Mouse (Mus musculus) ovary, postnatal 10 days (tissue): ENCODE measurements around the gene Mllt1.
A peak's percentile ranks its signal among the peaks of the same experiment; 100 is the strongest.

Experiments used
- DNase-seq: peaks from one replicate; pipeline ENCODE4 v3.0.0; 2022; ENCODE audit warnings: low spot score

The Mllt1 gene

DNA sequence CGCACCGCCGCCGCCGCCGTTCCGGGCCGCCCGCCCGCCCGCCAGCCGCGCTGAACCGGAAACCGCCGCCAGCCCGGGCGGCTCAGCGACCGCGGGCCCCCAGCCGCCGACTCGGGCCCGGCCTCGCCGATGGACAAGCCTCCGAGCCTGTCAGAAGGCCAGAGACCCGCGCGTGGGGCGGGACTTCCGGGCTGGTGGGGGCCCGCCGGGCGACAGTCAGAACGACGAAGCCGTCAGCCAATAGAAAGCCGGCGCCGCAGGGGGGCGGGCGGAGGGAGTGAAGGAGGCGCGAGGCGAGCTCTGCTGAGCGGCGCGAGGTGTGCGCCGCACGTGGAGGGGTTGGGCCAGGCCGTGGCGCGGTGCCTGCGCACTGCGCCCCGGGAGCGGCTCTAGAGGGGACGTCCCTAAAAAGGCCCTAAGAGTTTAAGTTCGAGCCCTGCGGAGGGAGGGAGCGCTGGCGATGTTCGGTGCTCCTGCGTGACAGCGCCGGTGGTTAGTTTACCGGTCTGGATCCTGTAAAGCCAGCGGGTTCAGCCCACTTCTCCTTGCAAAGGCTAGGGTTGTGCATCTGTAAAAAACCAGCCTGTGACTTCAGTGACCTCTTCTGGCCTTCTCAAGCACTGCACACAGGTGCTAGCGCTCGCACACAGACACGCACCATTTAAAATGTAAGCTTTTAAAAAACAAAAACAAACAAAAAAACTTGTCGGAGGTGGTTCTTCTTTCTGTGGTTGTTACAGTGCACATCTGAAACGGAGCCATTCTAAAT, at the start of gene Mllt1:
Gene Mllt1, minus strand, starts transcription at position 53 of the 769 bp plus-strand sequence.
- peak; percentile 99 for DNase-seq

GRCm38 (mm10) chr17:56984886-56985285, 49.7 kb upstream of the Mllt1 start:
- DNase-seq = no peak

GRCm38 (mm10) chr17:56982013-56982412, 46.8 kb upstream of the Mllt1 start, which contains the start of gene Acer1:
TSS of gene Acer1 (minus strand) at chr17:56982126.
- no peak for DNase-seq

DNA sequence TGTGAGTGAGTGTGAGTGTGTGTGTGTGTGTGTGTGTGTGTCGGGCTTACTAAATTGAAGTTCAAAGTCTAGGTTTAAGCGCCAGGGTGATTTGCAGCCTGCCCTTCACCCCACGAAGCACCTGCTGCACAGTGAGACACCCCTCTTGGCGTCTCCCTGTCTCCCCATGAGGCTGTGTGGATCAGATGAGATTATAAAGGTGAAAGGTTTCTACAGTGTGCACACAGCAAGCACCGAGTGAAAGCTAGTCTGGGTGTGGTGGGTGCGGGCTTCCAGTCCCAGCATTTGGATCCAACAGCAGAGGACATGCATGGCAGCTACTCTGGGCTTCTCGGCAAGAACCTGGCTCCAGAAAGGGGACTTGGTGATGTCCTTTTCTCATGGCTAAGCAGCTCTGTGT, 45.8 kb upstream of the Mllt1 start:
- no peak for DNase-seq

- no peak for DNase-seq
These were observed 44.3 kb upstream of the Mllt1 start for GRCm38 (mm10) chr17:56979524-56979923.

- no peak for DNase-seq
These were observed 41.5 kb upstream of the Mllt1 start for GRCm38 (mm10) chr17:56976531-56977390.

GRCm38 (mm10) chr17:56975391-56975790, 40.2 kb upstream of the Mllt1 start:
- DNase-seq = no peak

GRCm38 (mm10) chr17:56974708-56975240, 39.6 kb upstream of the Mllt1 start:
- DNase-seq = no peak

GRCm38 (mm10) chr17:56973956-56974707, 38.9 kb upstream of the Mllt1 start:
- no peak for DNase-seq

- no peak for DNase-seq
These were observed 34.9 kb upstream of the Mllt1 start for GRCm38 (mm10) chr17:56970081-56970480.

DNA sequence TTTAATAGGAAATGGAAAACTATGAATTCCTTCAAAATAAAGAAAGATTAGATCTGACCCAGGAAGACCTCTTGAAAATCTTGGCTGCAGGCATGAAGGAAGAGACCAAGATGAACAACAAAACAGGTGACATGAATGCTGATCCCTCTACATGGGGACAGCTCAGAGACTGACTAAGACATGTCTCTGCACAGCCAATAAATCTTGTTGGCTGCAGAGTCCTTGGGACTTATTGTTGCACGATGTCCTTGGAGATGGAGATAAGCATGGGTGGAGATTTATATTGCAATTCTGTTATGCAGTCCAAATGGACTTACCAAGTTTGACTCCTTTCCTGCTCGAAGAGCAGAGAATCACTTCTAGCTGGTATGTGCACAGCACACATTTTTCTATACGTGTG, 34.1 kb upstream of the Mllt1 start:
- DNase-seq = no peak

GRCm38 (mm10) chr17:56963646-56964045, 28.4 kb upstream of the Mllt1 start:
- no peak for DNase-seq

- no peak for DNase-seq
These were observed 27.6 kb upstream of the Mllt1 start for GRCm38 (mm10) chr17:56962642-56963405.

DNA sequence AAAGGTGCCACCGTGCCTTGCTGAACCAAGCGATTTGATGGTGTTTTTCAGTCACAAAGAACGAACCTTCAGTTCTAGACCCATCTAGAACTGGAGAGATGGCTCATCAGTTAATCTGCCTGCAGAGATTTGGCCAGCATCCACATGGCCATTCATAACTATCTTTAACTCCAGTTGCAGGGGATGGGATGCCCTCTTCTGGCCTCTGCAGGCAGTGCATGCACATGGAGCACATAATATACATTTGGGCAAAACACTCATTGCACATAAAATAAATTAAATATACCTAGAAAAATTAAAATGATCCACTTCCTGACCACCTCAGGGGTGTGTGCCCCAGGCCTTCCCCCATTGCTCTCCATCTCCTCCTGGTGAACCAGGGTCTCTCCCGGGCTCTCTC, 26.7 kb upstream of the Mllt1 start:
- no peak for DNase-seq

- DNase-seq = no peak
These were observed 23.5 kb upstream of the Mllt1 start for GRCm38 (mm10) chr17:56958667-56959066.

DNA sequence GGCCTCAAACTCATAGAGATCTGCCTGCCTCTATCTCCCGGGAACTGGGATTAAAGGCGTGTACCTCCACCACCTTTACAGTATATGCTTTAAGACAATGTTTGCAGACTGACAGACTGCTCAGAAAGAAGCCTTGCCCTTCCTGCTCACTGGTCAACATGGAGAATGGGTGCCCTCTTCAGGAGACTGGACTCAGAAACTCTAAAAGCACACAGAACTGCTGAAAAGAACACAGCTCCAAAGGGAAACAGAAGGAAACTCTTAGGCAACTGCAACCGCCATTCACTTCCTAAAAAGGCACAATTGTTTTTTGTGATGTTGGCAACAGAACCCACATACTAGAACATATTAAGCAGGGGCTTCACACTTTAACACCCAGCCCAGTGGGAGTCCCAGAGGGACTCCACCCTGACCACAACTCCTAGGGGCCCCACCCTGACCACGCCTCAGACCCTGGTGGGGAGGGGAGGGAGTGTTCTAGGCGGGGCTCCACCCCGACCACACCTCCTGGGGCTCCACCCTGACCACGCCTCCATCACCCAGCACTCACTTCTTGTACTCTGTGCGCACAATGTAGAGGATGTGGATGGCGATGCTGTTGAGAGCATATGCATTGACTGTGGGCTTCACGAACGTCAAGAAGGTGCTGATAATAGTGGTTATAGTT, 22.7 kb upstream of the Mllt1 start:
- no peak for DNase-seq

DNA sequence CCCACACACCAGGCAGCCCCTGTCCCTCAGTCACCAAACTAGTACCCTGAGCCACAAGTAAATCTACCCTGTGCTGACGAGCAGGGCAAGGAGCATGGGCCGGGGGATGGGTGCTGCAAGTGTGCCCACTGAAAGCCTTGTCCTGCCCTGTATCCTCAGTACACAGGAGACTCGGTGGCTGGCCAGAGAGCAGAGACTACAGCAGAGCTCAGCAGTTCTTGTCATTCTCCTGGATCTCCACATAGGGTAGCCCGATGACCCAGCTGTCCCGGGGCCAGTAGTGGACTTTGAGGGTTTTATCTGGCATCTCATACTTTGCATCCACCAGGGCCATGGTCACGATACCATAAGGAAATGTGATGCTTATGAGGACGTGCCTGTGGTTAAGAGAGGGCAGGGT, 19.7 kb upstream of the Mllt1 start:
- DNase-seq = no peak

- no peak for DNase-seq
These were observed 17.4 kb upstream of the Mllt1 start for GRCm38 (mm10) chr17:56952639-56953038.

GRCm38 (mm10) chr17:56950915-56951314, 15.7 kb upstream of the Mllt1 start:
- no peak for DNase-seq

DNA sequence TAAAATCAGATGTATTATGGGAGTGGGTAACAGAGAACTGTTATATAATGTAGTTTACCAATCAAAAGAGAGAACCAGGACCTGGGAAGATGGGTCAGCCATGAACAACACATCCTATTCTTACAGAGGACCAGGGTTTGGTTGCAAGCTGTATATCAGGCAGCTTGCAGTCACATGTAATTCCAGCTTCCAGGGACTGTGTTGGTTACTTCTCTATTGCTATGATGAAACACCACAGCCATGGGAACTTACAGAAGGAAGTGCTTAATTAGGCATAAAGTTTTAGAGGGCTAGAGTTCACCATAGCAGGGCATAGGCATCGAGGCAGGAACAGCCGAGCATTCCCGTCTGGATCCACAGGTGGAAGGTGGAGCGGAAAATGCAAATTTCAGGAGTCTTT, 3.5 kb upstream of the Mllt1 start:
- no peak for DNase-seq

DNA sequence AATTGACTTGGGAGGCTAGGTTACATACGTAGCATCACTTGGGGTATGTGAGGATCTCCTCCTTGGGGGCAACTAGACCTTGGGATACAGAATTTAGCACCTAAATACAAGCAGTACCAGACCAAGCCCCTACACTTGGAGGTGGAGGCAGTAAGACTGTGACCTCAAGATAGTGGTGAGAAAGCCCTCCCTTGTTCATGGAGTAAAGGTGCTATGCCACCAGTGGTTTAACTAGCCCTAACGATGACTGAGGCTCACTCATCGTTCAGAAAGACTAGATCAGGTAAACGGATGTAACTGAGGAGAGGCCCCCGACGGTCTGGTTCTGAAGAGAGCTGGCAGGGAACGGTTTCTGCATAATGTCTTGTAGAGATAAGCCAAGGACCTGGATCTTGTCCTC, 1.5 kb upstream of the Mllt1 start:
- no peak for DNase-seq
